Mouse (Mus musculus): ENCODE measurements at regions not wholly inside any gene's neighbourhood (a gene's known extent, or its start where the extent isn't known, plus 50 kb on each side); places are given as distances from the start of the nearest gene placed in this dataset.

GRCm38 (mm10) chr4:93986189-93986588 lies 570.2 kb upstream of the Gm10306 start:
- intact Hi-C loops (cut with DNase I): no loop called here

DNA sequence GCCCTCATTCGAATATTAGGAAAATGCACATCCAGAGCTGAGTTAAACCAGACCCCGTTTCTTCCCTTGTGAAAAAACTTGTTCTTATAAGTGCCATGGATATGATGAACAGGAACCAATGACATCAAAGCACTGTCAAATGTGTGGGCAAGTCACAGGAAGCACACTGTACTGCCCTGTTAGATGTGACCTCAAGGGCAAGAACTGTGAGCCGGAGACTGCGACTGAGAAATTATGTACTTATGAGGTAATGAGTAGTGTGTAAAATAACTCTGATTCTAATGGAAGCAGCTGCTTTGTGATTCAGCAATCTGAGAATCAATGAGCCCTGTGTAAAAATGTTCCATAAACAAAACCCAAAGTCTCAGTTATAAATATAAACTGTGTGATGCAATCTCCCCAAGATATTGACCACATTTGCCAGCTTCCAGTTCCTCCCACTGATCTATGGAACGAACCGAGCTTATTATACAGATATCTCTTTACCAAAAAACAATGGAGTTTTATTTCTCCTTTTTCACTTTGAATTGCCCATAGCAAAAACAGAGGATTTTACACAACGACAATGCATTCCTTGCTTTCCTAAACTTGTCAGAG lies 566.0 kb upstream of the Gm10306 start:
- intact Hi-C loops (cut with DNase I): no loop called here

DNA sequence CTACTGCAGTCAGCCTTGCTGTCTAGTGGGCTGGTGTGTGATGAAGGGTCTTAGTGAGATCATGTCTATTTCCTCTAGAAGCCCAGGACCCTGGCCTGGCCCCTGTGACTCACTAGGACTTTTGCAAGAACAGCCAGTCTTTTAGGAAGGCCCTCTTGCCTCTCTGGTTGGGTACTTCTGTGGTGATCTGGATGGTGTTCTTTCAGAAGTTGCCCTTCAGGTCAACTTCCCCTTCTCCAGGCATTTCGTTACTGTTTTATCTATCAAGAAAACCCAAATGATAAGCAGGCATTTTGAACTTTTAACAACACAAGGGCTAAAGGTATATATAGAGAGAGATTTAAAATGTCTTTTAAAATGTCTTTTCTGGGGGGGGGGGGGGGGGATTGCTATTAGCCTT lies 550.5 kb upstream of the Gm10306 start:
- intact Hi-C loops (cut with DNase I): loop anchor here (10.0 kb wide), 2 partner anchors 249 to 671 kb away; partner anchors contain the start of gene Tusc1

DNA sequence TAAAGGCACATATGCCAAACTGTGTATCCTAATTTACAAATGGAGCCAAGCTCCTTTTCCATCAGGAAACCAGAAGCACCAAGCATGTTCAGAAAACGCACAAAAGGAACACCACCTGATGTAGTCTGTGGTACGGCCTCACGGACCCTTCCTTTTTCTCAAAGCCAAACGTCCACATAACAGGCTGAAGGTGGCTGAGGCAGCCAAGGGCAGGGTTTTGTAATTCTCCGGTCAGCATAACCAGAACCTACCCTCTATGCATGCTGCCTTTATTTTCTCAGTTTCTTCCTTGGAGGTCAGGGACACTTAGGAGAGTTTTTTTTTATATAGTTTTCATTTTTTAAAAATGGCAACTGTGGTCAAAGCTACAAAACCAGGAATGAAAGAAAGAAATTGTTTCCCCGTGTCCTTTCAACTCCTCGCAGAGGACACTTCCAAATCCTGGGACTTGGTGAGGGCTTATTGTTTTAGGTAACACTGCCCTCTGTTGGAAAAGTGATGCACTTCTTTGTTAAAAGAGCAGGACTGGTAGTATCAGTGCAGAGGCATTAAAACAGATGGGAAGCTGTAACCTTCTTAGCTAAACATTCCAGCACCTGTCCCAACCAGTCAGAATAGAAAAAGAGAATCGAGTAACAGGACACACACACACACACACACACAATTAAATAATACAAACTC lies 549.1 kb upstream of the Gm10306 start:
- intact Hi-C loops (cut with DNase I): loop anchor here (10.0 kb wide), 2 partner anchors 248 to 672 kb away; partner anchors contain the start of gene Tusc1

GRCm38 (mm10) chr4:94015713-94016112 lies 540.6 kb upstream of the Gm10306 start:
- intact Hi-C loops (cut with DNase I): no loop called here

DNA sequence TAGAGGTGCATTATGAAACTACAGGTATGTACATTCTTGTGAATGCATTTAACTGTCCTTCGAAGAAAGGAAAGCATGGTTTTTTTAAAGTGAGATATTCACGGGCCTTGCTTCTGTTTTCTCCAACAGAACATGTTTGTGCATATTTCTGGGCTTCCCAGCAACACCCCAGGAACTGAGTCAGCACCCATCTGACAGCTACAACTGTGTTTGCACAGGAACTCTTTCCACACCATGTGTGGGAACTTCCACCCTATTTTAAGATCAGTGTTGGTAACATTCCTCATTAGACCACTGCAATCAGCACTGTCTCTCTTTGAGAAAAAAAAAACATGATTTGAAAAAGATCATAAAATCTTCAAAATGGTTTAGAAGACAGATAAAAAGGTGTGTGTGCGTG lies 538.6 kb upstream of the Gm10306 start:
- intact Hi-C loops (cut with DNase I): no loop called here

- intact Hi-C loops (cut with DNase I): no loop called here
These were observed 506.6 kb upstream of the Gm10306 start for GRCm38 (mm10) chr4:94049629-94050310.

- intact Hi-C loops (cut with DNase I): no loop called here
These were observed 503.8 kb upstream of the Gm10306 start for GRCm38 (mm10) chr4:94052249-94053162.

DNA sequence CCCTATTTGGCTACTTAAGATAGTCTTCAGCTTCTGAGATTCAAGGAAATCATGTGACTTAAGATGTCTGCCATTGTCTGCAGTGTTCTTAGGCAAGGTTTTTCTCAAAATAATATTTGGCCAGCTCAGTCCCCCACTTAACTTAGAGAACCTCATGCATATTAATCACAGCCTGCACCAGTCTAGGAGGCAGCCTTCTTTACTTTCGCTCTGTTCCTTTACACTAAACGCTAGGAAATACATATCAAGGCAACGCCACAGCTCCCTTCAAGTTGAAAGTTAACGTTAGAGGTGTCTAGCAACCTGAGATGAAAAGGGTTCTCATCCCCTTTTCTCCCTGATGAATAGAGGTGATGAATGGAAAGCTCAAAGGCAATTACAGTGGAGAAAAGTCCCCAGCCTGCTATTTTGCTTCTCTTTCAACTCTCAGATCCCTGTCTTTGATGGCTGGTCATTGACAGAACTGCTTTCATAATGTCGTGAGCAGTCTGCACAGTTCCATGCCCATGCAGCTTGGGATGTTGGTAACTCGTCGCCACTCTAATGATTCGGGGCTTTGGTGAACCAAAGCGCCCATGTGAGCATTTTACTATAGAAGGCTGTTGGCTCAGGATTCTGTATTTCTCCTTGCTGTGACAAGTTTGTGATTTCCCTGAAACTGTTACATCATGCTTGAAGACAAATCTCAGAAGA lies 483.0 kb upstream of the Gm10306 start:
- intact Hi-C loops (cut with DNase I): no loop called here

- intact Hi-C loops (cut with DNase I): no loop called here
These were observed 473.5 kb upstream of the Gm10306 start for GRCm38 (mm10) chr4:94082839-94083238.

DNA sequence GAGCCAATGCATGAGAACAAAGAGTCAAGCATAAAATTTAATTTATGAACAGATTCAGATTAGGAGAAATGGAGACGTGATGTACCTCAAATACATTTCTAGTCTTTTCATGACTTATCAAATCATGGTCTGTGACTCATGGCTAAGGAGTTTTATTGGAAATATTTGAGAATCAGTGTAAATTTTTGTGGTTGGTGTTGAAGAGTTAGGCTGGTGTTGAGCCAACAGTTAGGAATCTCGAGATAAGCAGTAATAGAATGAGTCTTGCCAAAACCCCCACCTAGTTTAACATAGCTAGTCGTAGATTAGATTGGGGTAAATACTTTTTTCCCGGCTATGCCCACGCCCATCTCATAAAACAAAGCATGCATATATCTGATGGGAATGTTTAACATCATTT lies 462.0 kb upstream of the Gm10306 start:
- intact Hi-C loops (cut with DNase I): no loop called here

DNA sequence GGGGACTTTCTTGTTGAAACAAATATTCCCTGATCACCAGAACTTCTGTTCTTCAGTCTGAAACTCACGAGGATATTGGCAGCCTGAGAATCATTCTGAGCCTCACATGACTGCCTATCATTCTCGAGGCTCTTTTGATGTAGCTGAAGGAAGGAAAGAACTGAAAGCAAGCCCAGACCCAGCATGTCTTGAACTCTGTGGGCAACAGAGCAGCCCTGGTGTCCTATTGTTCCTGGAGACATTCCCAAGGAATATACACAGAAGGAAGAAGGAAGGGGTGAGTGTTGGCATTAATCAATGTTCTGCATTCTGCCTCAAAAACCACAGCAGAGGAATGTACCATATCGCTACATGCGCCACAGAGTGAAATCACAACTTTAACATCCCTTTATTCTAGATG lies 449.4 kb upstream of the Gm10306 start:
- intact Hi-C loops (cut with DNase I): no loop called here

- intact Hi-C loops (cut with DNase I): loop anchor here (10.0 kb wide), 1 partner anchor 148 kb away; no protein-coding TSS in a partner anchor
These were observed 439.5 kb upstream of the Gm10306 start for GRCm38 (mm10) chr4:94116881-94117280.

GRCm38 (mm10) chr4:94124177-94124576 lies 432.2 kb upstream of the Gm10306 start:
- intact Hi-C loops (cut with DNase I): no loop called here

GRCm38 (mm10) chr4:94137921-94138320 lies 418.4 kb upstream of the Gm10306 start:
- intact Hi-C loops (cut with DNase I): no loop called here

- intact Hi-C loops (cut with DNase I): no loop called here
These were observed 411.2 kb upstream of the Gm10306 start for GRCm38 (mm10) chr4:94144901-94145801.

DNA sequence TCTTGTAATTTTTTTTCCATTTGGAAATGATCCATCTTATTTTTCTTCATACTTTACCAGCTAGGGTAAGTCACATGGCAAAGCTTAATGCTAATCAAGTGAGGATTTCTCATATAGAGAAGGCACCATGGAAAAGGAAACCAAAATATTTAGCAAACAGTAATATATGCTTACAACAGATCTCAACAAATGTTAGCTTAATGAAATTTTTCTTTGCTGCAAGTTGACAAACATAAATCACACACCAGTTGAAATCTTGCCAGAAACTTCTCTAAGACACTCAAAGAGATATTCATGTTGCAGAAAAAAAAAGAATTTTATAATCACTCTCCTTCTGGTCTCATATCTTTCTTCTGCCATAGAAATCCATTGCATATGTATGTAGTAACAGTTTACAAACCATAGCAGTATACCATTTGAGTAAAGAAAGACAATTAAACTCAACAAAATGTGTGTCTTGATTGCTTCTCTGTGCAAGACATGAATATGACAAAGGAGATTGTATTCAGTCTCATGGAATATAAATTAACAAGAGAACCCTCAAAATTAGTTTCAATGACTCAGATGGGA lies 408.3 kb upstream of the Gm10306 start:
- intact Hi-C loops (cut with DNase I): no loop called here

- intact Hi-C loops (cut with DNase I): no loop called here
These were observed 407.3 kb upstream of the Gm10306 start for GRCm38 (mm10) chr4:94149056-94149455.

- intact Hi-C loops (cut with DNase I): no loop called here
These were observed 395.7 kb upstream of the Gm10306 start for GRCm38 (mm10) chr4:94160620-94161019.
